Mouse (Mus musculus): ENCODE data around the gene Lpcat2b.
A peak's percentile ranks its signal among the peaks of the same experiment; 100 is the strongest.
"Not testable (repeated sequence)": the region's sequence is repeated elsewhere in the genome, so short reads cannot be mapped to it uniquely, and the experiment has no call there.

Lpcat2b gene

GRCm38 (mm10) chr5:107431249-107431648, at the start of gene Lpcat2b:
Lpcat2b (plus strand) TSS chr5:107431549.
- no peak for DNase-seq

- DNase-seq: not testable (repeated sequence)
Observed at GRCm38 (mm10) chr5:107386448-107386847, 44.9 kb upstream of the Lpcat2b start.

DNA sequence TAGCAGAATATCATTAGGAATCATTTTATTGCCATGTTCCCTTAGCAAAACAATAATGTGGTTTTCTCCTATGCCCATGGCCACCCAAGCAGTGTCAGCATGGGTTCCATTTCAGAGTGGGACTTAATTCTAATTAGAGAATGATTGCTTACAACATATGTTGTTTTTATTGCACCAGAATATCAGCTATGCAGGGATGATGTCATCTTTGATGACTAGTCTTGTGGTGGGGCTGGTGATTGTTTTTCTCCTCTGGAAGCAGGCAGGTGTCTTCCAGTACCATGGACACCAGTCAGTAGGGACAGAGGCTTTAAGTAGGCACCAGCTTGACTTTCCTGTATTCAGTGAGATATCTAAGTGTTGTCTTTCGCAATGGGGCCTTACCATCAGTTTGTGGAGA, 43.6 kb upstream of the Lpcat2b start:
- no peak for DNase-seq

GRCm38 (mm10) chr5:107389373-107389772, 42.0 kb upstream of the Lpcat2b start:
- no peak for DNase-seq

DNA sequence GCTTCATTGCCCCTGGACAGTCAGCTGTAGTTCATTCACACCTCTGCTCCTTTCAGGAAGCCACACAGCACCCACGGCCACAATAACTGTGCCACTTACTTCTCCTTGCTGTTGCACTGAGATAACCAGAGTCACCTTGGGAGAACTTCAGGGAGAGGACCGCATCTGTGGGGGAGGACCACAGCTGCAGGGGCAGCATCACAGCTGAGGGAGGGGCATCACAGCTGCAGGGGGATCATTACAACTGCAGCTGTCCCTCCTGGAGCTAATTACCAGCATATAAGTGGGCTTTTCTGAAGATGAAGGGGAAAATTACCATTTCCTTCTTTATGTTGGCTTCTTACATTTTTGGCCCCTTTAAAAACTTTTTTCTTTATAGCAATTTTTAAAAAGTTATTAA, 36.9 kb upstream of the Lpcat2b start:
- DNase-seq: no peak

DNA sequence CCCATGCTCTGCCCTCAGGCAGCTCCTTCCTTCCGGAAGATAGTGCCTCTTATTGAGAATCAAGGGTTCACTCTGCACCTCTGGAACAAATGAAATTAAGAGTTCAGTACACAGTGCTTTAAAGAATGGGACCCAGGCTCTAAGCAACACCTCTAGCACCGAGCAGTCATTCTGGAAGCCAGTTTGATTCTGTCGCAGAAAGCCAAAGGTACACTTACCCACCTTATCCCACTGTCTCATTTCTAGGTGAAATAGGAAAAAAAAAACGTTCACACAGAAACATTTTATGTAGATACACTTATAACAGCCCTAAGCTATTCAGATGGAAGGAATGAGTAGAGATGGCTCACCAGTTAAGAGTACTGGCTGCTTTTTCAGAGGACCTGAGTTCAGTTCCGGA, 28.9 kb upstream of the Lpcat2b start, which contains the start of gene Ephx4:
Gene Ephx4 (plus strand): TSS at position 301 of the 400 bp plus-strand sequence.
- no peak for DNase-seq

DNA sequence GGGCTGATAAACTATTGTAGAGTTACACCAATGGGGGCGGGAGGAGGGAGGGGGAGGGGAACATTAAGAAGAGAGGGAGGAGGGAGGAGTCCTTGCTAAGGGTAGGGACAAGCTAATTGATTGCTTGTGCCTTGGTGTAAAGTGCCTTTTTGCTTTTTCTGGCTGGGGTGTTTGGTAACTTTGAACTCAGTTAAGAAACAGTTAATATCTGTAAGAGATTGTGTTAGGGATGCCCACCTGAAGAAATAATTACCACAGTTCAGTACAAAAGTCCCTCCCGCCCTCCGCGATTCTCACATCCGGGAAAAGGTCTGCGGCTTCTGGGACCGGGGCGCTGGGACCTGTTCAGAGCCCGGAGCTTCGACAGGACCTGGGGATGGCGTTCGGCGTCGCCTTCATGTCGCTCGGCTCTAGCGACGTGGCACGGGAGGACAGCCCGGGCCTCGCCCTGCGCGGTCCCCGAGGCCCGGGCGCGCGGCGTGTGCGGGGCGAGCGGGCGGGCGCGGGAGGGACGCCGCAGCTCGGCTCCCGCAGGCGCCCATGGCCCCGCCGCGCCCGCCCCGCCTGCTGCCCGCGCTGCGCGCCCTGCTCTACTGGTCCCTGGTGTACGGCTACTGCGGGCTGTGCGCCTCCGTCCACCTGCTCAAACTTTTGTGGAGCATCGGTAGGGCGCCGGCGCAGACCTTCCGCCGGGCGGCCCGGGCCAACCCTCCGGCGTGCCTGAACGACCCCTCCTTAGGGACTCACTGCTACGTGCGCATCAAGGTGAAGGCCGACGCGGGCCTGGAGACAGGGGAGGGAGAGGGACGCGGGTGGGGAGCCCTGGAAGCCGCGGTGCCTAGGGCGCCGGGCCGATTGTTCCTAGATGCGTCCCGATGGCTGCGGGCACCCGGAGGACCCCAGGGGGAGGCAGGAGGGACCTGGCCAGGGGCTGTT, 28.1 kb upstream of the Lpcat2b start:
- peak; percentile 64 for DNase-seq

GRCm38 (mm10) chr5:107403947-107404684, 27.2 kb upstream of the Lpcat2b start:
- DNase-seq: peak; percentile 81

DNA sequence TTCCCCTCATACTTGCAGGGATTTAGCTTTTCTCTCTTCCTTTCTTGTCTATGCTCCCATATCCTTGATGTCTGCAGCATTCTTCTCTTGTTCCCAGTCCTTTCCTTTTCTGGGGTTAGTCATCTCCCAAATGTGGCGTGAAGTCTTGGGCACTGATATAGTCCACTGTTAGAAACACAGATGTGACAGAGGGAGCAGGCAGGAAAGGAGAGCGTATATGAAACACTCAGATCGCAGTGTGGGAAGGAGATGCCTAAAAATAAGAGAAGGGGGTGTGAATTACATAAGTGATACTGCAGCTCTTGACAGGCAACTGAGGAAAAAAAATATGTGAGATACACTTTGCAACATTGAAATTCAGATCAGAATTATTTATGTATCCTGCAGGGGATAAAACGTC, 26.0 kb upstream of the Lpcat2b start:
- no peak for DNase-seq

DNA sequence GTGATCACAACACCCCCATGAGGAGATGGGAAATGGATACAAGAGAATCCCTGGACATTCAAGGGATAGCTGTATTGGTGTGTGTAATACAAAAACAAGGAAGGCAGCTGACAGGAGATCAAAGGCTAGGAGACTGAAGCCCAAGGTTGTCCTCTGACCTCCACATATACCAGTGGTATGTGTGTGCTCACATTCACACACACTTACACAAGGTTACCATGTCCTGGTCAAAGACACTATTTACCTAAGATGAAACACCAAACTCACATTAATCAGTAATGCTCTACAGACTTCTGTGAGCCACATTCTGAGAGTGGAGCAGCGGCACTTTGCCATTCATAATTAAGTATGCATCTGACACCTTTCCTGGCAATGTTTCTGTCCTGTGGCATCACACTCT, 21.0 kb upstream of the Lpcat2b start:
- no peak for DNase-seq

DNA sequence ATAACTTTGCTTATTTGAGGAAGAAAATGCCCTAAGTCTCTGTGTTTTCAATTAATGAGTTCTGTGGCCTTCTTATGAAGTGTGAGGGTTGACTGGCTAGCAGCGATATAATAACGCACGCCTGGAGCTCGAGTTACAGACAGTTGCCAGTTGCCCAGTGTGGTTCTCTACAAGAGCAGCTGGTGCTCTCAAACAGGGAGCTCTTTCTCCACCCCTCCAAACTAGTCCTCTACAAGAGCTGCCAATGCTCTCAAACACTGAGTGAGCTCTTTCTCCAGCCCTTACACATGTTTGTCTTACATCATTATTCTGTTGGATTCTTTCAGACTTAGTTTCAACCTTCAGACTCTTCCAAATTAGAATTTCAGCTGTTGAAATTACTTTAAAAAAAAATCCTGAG, 20.0 kb upstream of the Lpcat2b start:
- peak; percentile 61 for DNase-seq

DNA sequence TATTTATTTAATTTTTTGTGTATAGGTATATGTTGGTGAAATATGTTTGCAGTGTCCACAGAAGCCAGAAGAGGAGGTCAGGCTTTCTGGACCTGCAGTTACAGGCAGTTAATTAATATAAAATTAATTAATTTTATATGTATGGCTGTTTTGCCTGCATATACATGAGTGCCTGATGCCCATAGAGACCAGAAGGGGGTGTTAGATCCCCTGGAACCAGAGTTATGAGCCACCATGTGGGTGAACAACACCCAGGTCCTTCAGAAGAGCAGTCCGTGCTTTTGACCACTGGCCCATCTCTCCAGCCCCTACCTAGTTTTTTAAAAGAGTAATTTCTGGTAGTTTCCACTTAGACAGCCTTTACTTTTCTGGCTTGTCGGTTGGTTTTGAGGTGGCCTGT, 19.1 kb upstream of the Lpcat2b start:
- no peak for DNase-seq

- DNase-seq: no peak
Observed at GRCm38 (mm10) chr5:107415098-107415497, 16.3 kb upstream of the Lpcat2b start.

DNA sequence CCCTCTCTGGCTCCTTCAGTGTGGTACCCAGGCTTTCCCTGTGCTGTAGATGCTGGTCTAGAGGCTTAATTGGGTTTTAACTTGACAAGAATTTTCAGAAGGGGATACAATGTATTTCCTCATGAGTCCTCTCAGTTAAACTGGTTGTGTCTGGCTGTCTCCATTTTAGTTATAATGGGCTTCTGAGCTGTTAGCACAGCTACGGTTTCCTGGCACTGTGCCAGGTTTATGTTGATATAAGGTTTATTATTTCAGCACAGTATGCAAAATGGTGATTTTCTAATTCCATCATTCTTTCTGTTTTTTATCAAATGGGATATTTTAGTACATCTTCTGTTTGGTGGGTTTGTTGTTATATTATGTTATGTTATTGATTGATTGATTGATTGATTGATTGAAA, 9.7 kb upstream of the Lpcat2b start:
- no peak for DNase-seq

GRCm38 (mm10) chr5:107434001-107434400, 2.7 kb downstream of the Lpcat2b start:
- DNase-seq: no peak

GRCm38 (mm10) chr5:107436185-107436584, 4.8 kb downstream of the Lpcat2b start:
- DNase-seq: no peak

DNA sequence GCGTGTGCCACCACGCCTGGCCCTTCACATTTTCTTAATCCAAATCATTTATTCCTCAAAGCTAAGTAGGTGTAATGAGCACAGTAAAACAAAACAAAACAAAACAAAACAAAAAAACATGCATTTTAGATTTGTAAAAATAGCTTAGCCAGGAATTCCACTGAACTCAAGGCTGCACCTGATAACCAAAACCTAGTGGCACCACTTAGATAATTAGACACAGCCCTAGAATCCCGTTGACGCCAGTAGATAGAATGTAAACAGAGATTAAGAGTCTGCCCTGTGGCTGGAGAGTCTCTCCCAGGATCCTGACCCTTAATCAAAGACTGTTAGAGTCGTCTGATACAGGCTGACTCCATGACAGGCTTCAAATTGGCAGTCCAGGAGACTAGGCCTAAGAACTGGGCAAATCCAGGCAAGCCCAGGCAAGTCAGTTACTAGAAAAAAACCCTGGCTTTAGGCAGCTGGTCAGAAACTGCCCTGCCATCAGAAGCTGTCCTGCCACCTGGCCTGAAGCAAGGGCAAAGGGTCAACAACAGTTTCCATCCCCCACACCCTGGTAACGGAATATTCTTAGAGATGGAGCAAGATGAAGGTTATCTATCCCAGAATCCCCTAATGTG, 5.3 kb downstream of the Lpcat2b start:
- DNase-seq: no peak

- peak; percentile 96 for DNase-seq
Observed at GRCm38 (mm10) chr5:107437464-107438281, 6.3 kb downstream of the Lpcat2b start, which contains the start of gene Btbd8. Btbd8 (plus strand) TSS chr5:107437997.

DNA sequence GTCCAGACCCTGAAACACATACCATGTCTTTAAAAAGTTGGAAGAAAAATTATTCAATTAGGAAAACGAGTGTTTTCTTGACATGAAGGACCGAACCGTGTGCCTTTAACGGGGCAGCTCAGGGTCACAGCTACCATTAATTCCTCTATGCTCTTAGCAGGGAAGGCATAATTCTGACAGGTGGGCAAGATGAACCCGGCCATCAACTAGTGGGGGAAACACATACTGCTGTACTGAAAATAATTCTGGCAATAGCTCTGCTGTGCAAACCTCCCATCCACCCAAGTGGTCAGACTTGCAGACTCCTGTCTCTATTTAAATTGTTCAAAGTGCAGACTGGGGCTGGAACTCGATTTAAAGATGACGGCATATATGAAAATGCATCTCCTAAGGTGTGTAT, 7.0 kb downstream of the Lpcat2b start:
- no peak for DNase-seq

GRCm38 (mm10) chr5:107441881-107442280, 10.5 kb downstream of the Lpcat2b start:
- DNase-seq: no peak

DNA sequence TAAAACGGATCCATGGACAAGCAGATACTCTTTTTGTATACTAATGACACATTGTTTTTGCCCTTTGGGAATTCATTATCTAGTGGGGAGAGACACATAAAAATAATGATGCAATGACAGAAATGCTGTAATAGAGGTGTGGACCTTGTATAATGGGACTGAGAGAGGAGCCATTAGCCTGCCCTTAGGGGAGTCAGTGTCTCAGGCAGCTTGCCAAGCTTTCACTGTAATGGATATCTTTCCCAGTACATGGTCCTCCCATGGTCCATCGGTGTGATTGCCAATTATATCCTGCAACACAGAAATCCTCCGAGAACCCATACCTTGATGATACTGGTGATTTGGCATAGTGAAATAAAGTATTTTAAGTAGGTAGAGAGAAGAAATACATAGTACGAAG, 12.9 kb downstream of the Lpcat2b start:
- no peak for DNase-seq

DNA sequence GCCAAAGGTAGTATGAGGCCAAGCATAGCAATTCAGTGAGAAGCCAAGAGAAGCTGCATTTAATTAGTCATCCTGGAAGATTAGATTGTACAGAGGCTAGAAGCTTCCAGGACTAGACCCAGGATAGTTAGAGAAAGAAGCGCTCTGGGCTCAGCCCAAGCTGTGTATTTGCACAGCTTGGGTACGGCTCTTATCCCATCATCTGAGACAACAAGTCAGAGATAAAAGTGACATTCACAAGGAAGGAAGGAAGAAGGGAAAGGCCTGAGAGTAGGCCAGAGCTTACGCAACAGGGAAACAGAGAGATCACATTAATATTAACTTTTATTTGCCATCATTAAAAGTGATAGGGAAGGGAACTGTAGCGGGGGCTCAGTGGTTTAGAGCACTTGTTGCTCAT, 16.6 kb downstream of the Lpcat2b start:
- no peak for DNase-seq

DNA sequence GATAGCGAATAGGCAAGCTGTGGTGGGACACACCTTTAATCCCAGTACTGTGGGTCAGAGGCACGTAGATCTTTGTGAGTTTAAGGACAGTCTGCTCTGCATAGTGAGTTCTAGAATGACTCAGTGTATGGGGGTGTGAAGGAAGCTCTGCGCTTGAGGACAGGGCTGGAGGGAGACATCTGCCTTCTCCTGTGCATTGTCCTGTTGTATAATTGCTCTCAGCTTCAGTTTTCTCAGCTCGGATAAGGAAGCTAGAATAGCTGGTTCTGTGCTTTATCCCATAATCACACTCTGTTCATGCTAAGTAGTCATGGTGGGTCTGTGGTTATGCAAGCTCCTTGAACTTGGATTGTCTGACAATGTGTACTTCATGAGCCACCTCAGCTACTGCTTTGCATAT, 17.4 kb downstream of the Lpcat2b start:
- DNase-seq: no peak

Measured in cerebellum, adult 9-10 months (tissue).